Mouse (Mus musculus) midbrain, embryonic 12.5 days (tissue): ENCODE measurements at regions not wholly inside any gene's neighbourhood (a gene's known extent, or its start where the extent isn't known, plus 50 kb on each side); places are given as distances from the start of the nearest gene placed in this dataset.
A peak's percentile ranks its signal among the peaks of the same experiment; 100 is the strongest.

Source experiments
- ATAC-seq: fragments of 200-750 bp; cut with Nextera tagmentation; 2 replicates; pipeline ENCODE4 v1.8.0; 2017; ENCODE audit warnings: low read depth, moderate TSS enrichment, moderate library complexity; ENCODE audit not compliant: low FRiP score
- H3K27ac ChIP-seq: fragments of 300-500 bp; sonication (generic); replicated peaks from 2 replicates; pipeline ENCODE4 v1.5.1; 2016; ENCODE audit warnings: mild to moderate bottlenecking
- H3K27me3 ChIP-seq: fragments of 300-500 bp; sonication (generic); 2 replicates; pipeline ENCODE4 v1.6.1; 2016; ENCODE audit warnings: mild to moderate bottlenecking
- H3K36me3 ChIP-seq: fragments of 300-500 bp; sonication (generic); 2 replicates; pipeline ENCODE4 v1.6.1; 2016
- H3K4me1 ChIP-seq: fragments of 300-500 bp; sonication (generic); 2 replicates; pipeline ENCODE4 v1.6.1; 2016
- H3K4me2 ChIP-seq: fragments of 300-500 bp; sonication (generic); replicated peaks from 2 replicates; pipeline ENCODE4 v1.6.1; 2016; ENCODE audit warnings: mild to moderate bottlenecking, moderate library complexity
- H3K4me3 ChIP-seq: fragments of 300-500 bp; sonication (generic); 2 replicates; pipeline ENCODE4 v1.5.1; 2016; ENCODE audit warnings: mild to moderate bottlenecking
- H3K9ac ChIP-seq: fragments of 300-500 bp; sonication (generic); replicated peaks from 2 replicates; pipeline ENCODE4 v1.6.1; 2016; ENCODE audit warnings: mild to moderate bottlenecking, moderate library complexity
- H3K9me3 ChIP-seq: fragments of 300-500 bp; sonication (generic); 2 replicates; pipeline ENCODE4 v1.6.1; 2016; ENCODE audit warnings: mild to moderate bottlenecking
- WGBS: fragments of 180-500 bp; shearing (Covaris S2); methylation state at CpG from one replicate; pipeline ENCODE4 v1.1.7; 2016; 5-methylcytosine and 5-hydroxymethylcytosine counted together

DNA sequence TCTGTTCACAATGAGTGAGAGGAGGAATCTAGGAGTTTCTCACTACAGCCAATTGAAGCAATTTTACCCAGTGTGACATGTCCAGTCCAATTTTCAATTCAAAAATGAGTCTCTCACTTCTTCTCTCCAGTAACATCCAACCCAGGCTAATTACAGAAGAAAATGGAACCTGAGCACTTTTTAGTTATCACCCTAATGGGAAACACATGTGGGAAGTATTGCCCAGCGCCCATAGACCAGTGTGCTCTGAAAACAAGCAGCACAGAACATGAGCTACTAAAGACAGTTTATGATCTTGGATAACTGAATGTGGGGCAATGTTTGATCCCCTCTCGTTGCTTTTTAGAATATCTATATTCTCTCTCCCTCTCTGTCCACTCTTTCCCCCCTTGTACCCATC, 70.5 kb upstream of the Efemp1 start:
- Histone ChIP-seq H3K4me1 (no peaks in the 10 kb centered on the region), H3K4me2 (no peak overlapping the region), H3K9ac (no peak overlapping the region), H3K9me3 (no peaks in the 10 kb centered on the region), H3K36me3 (no peaks in the 10 kb centered on the region), H3K4me3 (no peak overlapping the region), H3K27me3 (no peaks in the 10 kb centered on the region), H3K27ac (no peak overlapping the region)
- ATAC-seq = no peak
- 75% methylated on average over 2 of the region's 2 CpGs for WGBS

DNA sequence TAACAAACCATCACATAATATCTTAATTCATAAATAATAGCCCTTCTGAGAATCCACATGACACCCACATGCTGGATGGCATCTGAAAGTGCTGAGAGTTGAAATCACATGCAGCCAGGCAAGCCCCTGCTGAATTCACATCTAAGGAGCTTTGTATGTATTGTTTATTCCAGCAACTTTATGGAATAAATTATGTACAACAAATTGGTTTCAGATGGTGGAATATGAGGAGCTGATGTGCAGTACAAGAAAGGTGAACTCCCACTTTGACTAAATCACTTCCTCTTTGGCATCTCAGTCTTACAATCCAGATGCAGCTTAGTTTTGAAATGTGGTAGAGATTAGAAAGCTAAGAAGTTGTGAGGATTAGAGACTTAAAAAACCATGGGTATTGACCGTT, 82.2 kb upstream of the Efemp1 start:
- no peak overlapping the region for H3K9ac ChIP-seq
- 91% methylated on average over 1 of the region's 1 CpGs for WGBS
- H3K4me1 ChIP-seq = no peaks in the 10 kb centered on the region
- ATAC-seq = no peak
- no peaks in the 10 kb centered on the region for H3K27me3 ChIP-seq
- H3K4me2 ChIP-seq = no peak overlapping the region
- no peaks in the 10 kb centered on the region for H3K9me3 ChIP-seq
- no peak overlapping the region for H3K4me3 ChIP-seq
- no peak overlapping the region for H3K27ac ChIP-seq
- H3K36me3 ChIP-seq = no peaks in the 10 kb centered on the region

DNA sequence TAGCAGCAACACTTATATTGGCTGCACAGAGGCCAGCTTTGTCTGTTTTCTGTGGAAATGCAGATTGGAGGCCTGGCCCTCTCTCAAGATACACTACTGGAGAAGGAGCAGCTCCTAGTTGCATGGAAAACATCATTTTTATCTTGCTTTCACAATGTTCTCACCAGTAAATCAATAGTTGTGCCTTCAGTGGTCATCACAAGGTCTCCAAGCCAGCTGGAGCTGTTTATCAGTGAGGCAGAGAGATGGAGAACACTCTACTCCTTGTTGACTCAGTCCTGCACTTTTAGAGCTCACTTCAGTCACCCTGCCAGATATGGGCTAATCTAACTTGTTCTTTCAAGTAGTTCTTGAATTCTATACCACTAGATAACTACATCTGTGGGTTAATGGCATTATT, 92.3 kb upstream of the Efemp1 start:
- Histone ChIP-seq H3K36me3 (no peaks in the 10 kb centered on the region), H3K9me3 (no peaks in the 10 kb centered on the region), H3K9ac (no peak overlapping the region), H3K4me1 (no peaks in the 10 kb centered on the region), H3K27ac (no peak overlapping the region), H3K4me2 (no peak overlapping the region), H3K27me3 (no peaks in the 10 kb centered on the region), H3K4me3 (no peak overlapping the region)
- no peak for ATAC-seq

- ATAC-seq = peak; percentile 94
- peak overlapping the region; percentile 46 for H3K4me2 ChIP-seq
- peak overlapping the region; percentile 76 for H3K27ac ChIP-seq
- H3K4me3 ChIP-seq = peak overlapping the region; percentile 17; the same call in 1 of the 2 replicates
- no peaks in the 10 kb centered on the region for H3K27me3 ChIP-seq
- H3K9ac ChIP-seq = 0 out of 2 replicates have a peak overlapping the region, but pooled peaks have one; percentile 16
- H3K9me3 ChIP-seq = no peaks in the 10 kb centered on the region
- under 1% methylated on average over 8 of the region's 8 CpGs for WGBS
- no peaks in the 10 kb centered on the region for H3K36me3 ChIP-seq
- H3K4me1 ChIP-seq = peaks cover 17% of the 10 kb centered on the region
Observed at GRCm38 (mm10) chr11:28734941-28735597, 117.9 kb upstream of the Efemp1 start.

DNA sequence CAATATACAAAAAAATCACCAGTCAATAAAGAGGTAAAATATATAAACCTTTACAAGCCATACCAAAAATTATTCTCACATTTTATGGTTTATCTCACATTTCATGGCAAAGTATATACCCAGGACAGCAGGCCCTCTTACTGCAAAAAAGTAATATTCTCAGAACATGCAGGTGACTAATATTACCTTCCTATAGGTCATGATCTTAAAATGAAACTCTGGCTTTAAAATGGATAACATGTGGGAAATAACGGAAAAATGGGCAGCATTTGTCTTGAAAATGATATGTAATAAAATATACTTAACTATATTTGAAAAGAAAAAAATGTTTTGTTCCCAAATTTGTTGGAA, 118.4 kb upstream of the Efemp1 start:
- 0 out of 2 replicates have a peak, but pooled peaks have one; percentile 23 for ATAC-seq
- WGBS = 10% methylated on average over 1 of the region's 1 CpGs
- H3K27me3 ChIP-seq = no peaks in the 10 kb centered on the region
- no peak overlapping the region for H3K4me3 ChIP-seq
- H3K4me2 ChIP-seq = peak overlapping the region; percentile 46; the same call in 1 of the 2 replicates
- no peak overlapping the region for H3K9ac ChIP-seq
- H3K9me3 ChIP-seq = no peaks in the 10 kb centered on the region
- H3K4me1 ChIP-seq = peaks cover 17% of the 10 kb centered on the region
- H3K36me3 ChIP-seq = no peaks in the 10 kb centered on the region
- no peak overlapping the region for H3K27ac ChIP-seq

DNA sequence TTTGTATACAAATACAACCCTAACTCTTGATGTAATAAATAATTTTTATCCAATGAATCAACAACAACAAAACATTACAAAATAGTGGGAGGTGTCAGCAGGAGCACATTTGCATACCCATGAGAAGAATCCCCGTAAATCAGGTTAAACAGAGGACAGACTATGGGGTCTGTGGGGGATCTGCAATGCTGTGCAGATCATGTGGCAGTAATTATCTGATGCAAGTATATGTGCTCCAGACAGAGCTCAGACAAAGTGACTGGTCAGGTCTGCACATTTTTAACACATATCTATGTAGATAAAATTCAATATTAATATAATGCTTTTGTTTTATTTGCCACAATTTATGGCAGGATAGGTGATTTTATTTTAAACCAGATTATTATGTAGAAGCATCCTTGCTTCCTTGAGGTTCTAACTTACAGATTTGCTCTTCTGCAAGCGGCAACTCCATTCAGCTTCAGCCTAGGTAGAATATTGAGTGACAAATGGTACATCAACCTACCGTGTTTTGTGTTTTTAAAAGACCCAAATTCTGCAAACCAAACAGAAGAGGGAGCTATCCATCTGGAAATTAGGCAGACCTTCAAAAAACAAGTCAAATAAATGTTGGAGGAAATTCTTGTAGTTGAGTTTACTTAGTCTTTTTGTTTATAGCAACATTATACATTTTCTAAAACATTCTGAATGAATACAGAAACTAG, 119.0 kb upstream of the Efemp1 start:
- peak; percentile 45; the same call in 1 of the 2 replicates for ATAC-seq
- 26% methylated on average over 3 of the region's 3 CpGs for WGBS
- no peak overlapping the region for H3K4me3 ChIP-seq

GRCm38 (mm10) chr11:28730140-28730539, 122.9 kb upstream of the Efemp1 start:
- H3K9ac ChIP-seq = no peak overlapping the region
- H3K27me3 ChIP-seq = no peaks in the 10 kb centered on the region
- no peaks in the 10 kb centered on the region for H3K9me3 ChIP-seq
- H3K27ac ChIP-seq = no peak overlapping the region
- no peak overlapping the region for H3K4me2 ChIP-seq
- no peak overlapping the region for H3K4me3 ChIP-seq
- ATAC-seq = no peak
- peaks cover 9% of the 10 kb centered on the region for H3K4me1 ChIP-seq
- 57% methylated on average over 2 of the region's 2 CpGs for WGBS
- H3K36me3 ChIP-seq = no peaks in the 10 kb centered on the region

More for the DNA sequence above, 119.0 kb upstream of the Efemp1 start:
- H3K27ac ChIP-seq = no peak overlapping the region
- no peak overlapping the region for H3K4me2 ChIP-seq
- H3K4me1 ChIP-seq = peaks cover 17% of the 10 kb centered on the region
- H3K9me3 ChIP-seq = no peaks in the 10 kb centered on the region
- H3K27me3 ChIP-seq = no peaks in the 10 kb centered on the region
- H3K36me3 ChIP-seq = no peaks in the 10 kb centered on the region
- H3K9ac ChIP-seq = no peak overlapping the region

DNA sequence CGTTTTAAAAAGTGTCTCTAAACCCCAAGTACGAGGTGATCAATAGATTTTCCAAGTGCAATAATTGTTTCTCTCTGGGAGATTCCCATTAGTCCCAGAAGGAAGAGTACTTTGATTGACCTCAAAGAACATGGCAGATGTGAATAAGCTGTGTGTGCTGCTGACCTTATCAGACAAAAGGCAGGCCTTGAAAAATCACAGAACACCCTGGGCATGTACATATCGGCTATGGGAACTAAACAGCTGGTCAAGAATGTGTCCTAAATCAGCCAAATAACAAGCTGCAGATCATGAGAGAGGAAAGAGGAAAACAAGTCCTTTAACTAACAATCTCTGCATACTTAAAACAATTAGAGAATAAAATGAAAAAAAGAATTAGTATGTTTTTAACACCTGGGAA, 125.4 kb upstream of the Ccdc85a start:
- H3K9me3 ChIP-seq = no peaks in the 10 kb centered on the region
- H3K4me1 ChIP-seq = no peaks in the 10 kb centered on the region
- H3K36me3 ChIP-seq = no peaks in the 10 kb centered on the region
- H3K27me3 ChIP-seq = no peaks in the 10 kb centered on the region
- ATAC-seq = no peak
- no peak overlapping the region for H3K27ac ChIP-seq
- 78% methylated on average over 3 of the region's 3 CpGs for WGBS
- H3K9ac ChIP-seq = no peak overlapping the region
- H3K4me2 ChIP-seq = no peak overlapping the region
- no peak overlapping the region for H3K4me3 ChIP-seq

DNA sequence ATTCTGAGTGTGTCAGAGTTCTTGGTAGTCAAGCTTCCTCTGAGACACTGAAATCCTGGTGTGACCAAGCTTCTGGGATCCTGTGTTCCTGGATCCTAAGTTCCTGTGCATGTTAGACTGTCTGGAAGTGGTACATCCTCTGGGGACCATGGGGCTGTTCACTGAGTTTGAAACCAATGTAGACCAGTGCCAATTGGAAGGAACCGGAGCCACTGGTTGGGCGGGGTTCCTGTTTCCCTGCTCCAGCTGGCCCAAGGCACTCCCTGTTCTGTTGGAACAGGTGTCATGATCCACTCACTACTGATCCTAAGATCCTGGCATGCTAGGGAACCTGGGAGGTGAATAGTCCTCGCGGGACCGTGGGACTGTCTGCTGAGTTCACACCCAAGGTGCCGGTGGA, 124.3 kb upstream of the Ccdc85a start:
- H3K27ac ChIP-seq = no peak overlapping the region
- H3K27me3 ChIP-seq = no peaks in the 10 kb centered on the region
- no peak for ATAC-seq
- no peaks in the 10 kb centered on the region for H3K9me3 ChIP-seq
- no peak overlapping the region for H3K4me3 ChIP-seq
- no peaks in the 10 kb centered on the region for H3K36me3 ChIP-seq
- no peaks in the 10 kb centered on the region for H3K4me1 ChIP-seq
- no peak overlapping the region for H3K9ac ChIP-seq
- 93% methylated on average over 6 of the region's 6 CpGs for WGBS
- H3K4me2 ChIP-seq = no peak overlapping the region

DNA sequence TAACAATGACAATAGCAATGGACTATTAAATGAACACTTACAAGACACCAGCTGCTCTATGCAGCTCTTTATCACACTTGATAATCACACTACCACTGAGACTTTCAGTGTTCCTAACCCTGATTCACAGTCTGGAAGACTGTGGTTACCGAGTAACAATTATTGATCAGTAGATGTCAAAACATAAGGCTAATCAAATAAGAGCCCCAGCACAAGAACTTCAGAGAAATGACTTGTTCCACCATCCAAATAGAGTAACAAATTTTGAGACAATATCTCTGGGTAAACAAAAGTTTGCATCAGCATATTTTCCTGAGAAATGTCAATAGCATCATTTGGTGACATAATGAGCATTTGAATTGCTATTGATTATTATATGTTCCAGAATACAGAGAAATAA, 118.3 kb upstream of the Ccdc85a start:
- H3K27ac ChIP-seq = no peak overlapping the region
- no peak overlapping the region for H3K4me2 ChIP-seq
- no peaks in the 10 kb centered on the region for H3K4me1 ChIP-seq
- no peaks in the 10 kb centered on the region for H3K36me3 ChIP-seq
- no peaks in the 10 kb centered on the region for H3K9me3 ChIP-seq
- H3K9ac ChIP-seq = no peak overlapping the region
- no peaks in the 10 kb centered on the region for H3K27me3 ChIP-seq
- H3K4me3 ChIP-seq = no peak overlapping the region
- ATAC-seq = no peak
- 73% methylated on average over 1 of the region's 1 CpGs for WGBS

DNA sequence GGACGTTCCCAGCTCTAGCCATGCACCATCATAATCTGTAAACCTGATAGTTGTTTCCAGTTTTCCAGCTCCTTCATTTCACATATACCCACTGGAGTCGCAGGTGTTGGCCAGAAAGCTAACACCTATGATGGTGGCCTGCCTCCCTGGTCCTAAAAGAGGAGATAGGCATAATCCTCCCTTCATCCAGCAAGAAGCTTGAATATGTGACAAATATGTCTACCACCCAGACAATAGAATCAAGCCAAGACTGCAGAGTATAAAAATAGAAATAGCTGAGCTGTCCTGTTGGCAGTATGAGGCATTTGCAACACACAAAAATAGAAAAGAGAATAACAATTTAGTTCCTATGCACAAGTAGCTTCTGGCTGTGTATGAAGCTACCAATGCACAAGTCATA, 117.3 kb upstream of the Ccdc85a start:
- WGBS = 94% methylated on average over 2 of the region's 2 CpGs
- H3K4me2 ChIP-seq = no peak overlapping the region
- no peak for ATAC-seq
- H3K4me3 ChIP-seq = no peak overlapping the region
- H3K9ac ChIP-seq = no peak overlapping the region
- no peaks in the 10 kb centered on the region for H3K27me3 ChIP-seq
- H3K36me3 ChIP-seq = no peaks in the 10 kb centered on the region
- no peak overlapping the region for H3K27ac ChIP-seq
- no peaks in the 10 kb centered on the region for H3K9me3 ChIP-seq
- H3K4me1 ChIP-seq = no peaks in the 10 kb centered on the region

DNA sequence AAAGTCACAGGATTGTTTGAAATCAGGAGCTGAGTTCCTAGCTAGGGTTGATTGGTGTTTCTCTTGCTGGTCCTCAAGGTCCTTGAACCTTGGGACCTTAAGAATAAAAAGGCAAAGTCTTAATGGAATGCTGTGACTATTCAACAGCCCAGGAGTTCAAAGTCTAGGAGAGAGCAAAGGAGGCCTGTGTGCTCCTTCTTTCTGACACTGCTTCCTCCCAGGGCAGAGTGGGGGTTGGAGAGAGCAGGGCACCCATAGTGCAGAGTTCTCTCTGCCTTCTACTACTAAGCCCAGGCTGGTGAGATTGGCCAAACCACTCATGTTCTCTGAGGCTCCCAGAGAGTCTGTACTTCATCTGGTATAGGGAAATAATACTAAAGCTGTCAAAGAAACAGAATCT, 115.6 kb upstream of the Ccdc85a start:
- ATAC-seq = no peak
- H3K9me3 ChIP-seq = no peaks in the 10 kb centered on the region

More for the DNA sequence above, 115.6 kb upstream of the Ccdc85a start:
- no peak overlapping the region for H3K27ac ChIP-seq
- H3K27me3 ChIP-seq = no peaks in the 10 kb centered on the region
- H3K4me3 ChIP-seq = no peak overlapping the region
- H3K4me2 ChIP-seq = no peak overlapping the region
- H3K9ac ChIP-seq = no peak overlapping the region
- H3K36me3 ChIP-seq = no peaks in the 10 kb centered on the region
- H3K4me1 ChIP-seq = no peaks in the 10 kb centered on the region
